Mouse (Mus musculus): ENCODE data around the gene Rtn3.
"Not testable (repeated sequence)": the region's sequence is repeated elsewhere in the genome, so short reads cannot be mapped to it uniquely, and the experiment has no call there.

The Rtn3 gene

GRCm38 (mm10) chr19:7482599-7483511 lies at the start of gene Rtn3:
Gene Rtn3 (minus strand): TSS chr19:7483281.
- in situ Hi-C loops (cut with MboI; ENCODE audit: low sequenced_read_pairs) = no loop called here

GRCm38 (mm10) chr19:7531906-7532305 lies 48.8 kb upstream of the Rtn3 start:
- in situ Hi-C loops (cut with MboI; ENCODE audit: low sequenced_read_pairs) = loop anchor here (10.0 kb wide), 1 partner anchor 63 kb away; no protein-coding TSS in a partner anchor

GRCm38 (mm10) chr19:7528639-7529428 lies 45.8 kb upstream of the Rtn3 start:
- in situ Hi-C loops (cut with MboI; ENCODE audit: low sequenced_read_pairs) = no loop called here

DNA sequence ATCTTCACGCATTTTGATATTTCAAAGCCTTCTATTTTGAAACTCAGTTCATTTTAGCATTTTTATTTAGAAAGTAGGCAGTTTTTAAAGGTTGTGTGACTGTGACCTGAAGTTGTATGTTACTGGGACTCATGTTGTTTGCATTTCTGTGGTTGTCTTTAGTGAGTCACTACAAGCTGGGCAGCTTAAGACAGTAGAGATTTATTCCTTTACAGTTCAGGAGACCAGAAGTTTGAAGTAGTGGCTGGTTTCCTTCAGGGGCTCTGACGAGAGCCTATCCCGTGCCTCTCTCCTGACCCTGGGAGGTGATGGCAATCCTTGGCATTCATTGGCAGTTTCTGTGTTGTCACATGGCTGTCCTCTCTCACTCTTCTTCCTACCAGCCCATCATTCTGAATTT lies 41.8 kb upstream of the Rtn3 start:
- in situ Hi-C loops (cut with MboI; ENCODE audit: low sequenced_read_pairs) = no loop called here

- in situ Hi-C loops (cut with MboI; ENCODE audit: low sequenced_read_pairs) = no loop called here
Observed at GRCm38 (mm10) chr19:7523781-7524180, 40.7 kb upstream of the Rtn3 start.

GRCm38 (mm10) chr19:7523292-7523691 lies 40.2 kb upstream of the Rtn3 start:
- in situ Hi-C loops (cut with MboI; ENCODE audit: low sequenced_read_pairs) = no loop called here

DNA sequence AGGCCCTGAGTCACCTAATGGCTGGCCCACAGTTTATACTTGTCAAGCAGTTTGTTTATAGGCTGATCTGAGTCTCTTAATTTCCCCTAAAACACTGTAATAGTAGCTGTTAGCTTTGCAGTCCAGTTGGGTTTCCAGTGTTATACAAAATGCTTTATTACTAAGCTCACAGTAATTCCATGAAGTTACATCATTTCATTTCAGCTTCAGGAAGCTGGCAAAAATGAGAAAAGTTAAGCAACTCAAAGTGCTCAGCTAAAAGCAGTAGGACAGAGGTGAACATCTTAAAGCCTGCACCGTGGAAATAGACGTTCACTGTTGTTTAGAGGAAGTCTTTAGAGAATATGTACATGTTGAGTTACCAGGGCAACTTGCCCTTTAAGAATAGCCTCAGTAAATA lies 39.8 kb upstream of the Rtn3 start:
- in situ Hi-C loops (cut with MboI; ENCODE audit: low sequenced_read_pairs) = no loop called here

DNA sequence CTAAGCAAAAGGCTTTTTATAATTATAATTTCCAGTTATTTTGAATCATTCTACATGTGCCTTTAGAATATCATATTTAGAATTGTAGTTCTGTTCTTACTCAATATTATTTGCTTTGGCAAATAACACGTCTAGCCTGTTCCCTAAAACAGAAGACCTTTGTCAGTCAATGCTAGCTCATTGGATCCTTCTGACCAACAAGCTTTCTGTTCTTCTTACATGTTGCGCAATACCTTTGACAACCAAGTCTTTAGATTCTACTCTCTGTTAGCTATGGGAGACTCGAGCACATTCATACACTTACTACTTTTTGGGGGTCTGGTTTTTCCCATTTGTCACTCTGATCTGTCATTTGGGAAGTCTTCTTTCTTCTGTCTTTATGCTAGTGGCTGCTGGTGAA lies 38.5 kb upstream of the Rtn3 start:
- in situ Hi-C loops (cut with MboI; ENCODE audit: low sequenced_read_pairs) = no loop called here

GRCm38 (mm10) chr19:7516437-7516836 lies 33.4 kb upstream of the Rtn3 start:
- in situ Hi-C loops (cut with MboI; ENCODE audit: low sequenced_read_pairs) = no loop called here

DNA sequence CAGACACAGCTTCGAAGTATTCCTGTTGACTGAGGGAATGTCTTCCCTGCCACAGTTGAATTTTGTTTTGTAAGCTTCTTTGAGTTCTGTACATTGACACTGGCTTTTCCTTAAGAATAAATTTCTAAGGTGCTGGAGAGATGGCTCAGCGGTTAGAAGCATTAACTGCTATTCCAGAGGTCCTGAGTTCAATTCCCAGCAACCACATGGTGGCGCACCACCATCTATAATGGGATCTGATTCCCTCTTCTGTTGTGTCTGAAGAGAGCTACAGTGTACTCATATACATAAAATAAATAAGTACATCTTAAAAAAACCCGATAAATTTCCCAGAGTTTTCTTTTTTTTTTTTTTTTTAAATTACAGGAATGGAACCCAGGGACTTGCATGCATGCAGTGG lies 24.9 kb upstream of the Rtn3 start:
- in situ Hi-C loops (cut with MboI; ENCODE audit: low sequenced_read_pairs) = no loop called here

- in situ Hi-C loops (cut with MboI; ENCODE audit: low sequenced_read_pairs) = no loop called here
Observed at GRCm38 (mm10) chr19:7506321-7506720, 23.2 kb upstream of the Rtn3 start.

- in situ Hi-C loops (cut with MboI; ENCODE audit: low sequenced_read_pairs) = no loop called here
Observed at GRCm38 (mm10) chr19:7502432-7502831, 19.4 kb upstream of the Rtn3 start.

GRCm38 (mm10) chr19:7500701-7501100 lies 17.6 kb upstream of the Rtn3 start:
- in situ Hi-C loops (cut with MboI; ENCODE audit: low sequenced_read_pairs) = no loop called here

DNA sequence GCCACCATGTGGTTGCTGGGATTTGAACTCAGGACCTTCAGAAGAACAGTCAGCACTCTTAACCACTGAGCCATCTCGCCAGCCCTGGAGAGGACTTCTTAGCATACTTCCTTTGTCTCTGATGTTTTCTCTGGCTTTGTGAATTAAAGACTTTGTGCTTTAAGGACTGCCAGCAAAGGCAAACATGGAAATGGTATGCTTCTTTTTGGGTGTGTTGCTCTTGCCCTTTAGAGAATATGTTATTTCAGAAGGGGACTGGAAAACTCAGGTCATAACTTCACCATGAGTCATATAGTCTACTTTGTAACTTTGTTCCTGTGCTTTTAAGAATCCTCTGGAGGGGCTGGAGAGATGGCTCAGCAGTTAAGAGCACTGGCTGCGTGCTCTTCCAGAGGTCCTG lies 15.7 kb upstream of the Rtn3 start:
- in situ Hi-C loops (cut with MboI; ENCODE audit: low sequenced_read_pairs) = no loop called here

- in situ Hi-C loops (cut with MboI; ENCODE audit: low sequenced_read_pairs) = not testable (repeated sequence)
Observed at GRCm38 (mm10) chr19:7496070-7496469, 13.0 kb upstream of the Rtn3 start.

DNA sequence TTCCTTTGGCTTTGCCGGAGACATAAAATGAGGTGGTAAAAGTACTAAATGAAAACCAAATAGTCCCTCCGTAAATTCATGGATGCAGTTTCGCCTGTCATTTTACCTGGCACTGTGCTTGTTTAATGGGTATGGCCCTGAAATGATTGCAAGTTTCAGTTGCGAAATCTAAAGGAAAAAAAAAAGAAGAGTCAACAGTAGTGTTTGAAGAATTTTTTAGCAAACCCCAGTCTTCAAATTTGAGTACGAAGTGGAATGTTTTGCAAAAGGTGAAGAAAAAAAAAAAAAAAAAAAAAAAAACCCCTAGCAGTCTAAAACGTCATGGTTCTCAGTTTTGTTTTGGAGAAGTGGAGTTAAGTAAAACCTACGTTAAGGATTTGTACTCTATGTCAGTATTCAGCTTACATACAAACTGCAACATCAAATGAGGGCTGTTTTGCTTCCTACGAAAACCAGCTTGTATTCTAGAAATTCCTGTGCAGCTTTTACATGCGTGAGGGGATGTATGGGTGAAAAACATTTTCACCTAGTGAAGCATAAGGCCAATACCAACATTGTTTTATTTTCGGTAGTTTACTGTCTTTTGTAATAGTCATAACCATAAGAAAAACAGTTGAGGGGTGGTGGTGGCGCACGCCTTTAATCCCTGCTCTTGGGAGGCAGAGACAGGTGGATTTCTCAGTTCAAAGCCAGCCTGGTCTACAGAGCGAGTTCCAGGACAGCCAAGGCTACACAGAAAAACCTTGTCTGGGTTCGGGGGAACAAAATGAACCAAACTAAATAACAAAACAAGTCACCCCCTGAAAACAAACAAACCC lies 12.3 kb upstream of the Rtn3 start:
- in situ Hi-C loops (cut with MboI; ENCODE audit: low sequenced_read_pairs) = no loop called here

DNA sequence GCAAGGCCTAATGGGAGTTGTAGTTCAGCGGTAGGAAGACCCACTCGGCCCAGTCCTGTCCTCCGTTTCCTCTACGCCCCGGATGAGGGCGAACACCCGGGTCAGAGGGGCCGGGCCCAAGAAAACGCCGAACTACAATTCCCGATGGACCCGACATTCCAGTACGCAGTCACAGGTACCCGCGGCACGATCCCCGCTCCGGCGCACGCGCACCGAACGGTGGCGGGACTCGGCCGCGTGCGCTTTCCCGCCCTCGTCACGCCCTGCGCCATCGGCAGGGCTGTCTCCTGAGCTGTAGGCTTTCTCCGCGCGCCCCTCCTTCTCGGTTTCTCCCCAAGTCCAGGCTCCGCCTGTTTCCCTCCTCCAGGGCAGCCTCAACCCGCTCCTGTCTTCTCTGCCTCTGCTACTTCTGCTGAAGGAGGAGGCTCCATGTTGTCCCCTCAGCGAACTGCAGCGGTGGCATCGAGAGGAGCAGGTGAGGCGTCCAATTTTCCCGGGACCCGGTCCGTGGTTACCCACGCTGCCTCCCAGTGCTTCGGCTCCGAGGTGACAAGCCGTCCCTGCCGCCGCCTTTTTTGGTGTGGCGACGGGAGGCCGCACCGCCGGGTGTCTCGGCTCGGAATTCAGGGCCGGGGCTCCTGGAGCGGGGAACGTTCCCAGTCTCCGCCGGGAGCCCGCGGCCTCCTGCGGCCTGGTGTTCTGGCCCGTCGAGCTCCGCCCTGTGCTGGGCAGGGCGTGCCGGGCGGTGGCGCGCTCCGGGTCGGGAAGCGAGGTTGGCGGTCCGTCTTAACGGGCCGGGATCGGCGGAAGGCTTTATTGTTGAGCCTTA lies 11.3 kb upstream of the Rtn3 start:
- in situ Hi-C loops (cut with MboI; ENCODE audit: low sequenced_read_pairs) = no loop called here

DNA sequence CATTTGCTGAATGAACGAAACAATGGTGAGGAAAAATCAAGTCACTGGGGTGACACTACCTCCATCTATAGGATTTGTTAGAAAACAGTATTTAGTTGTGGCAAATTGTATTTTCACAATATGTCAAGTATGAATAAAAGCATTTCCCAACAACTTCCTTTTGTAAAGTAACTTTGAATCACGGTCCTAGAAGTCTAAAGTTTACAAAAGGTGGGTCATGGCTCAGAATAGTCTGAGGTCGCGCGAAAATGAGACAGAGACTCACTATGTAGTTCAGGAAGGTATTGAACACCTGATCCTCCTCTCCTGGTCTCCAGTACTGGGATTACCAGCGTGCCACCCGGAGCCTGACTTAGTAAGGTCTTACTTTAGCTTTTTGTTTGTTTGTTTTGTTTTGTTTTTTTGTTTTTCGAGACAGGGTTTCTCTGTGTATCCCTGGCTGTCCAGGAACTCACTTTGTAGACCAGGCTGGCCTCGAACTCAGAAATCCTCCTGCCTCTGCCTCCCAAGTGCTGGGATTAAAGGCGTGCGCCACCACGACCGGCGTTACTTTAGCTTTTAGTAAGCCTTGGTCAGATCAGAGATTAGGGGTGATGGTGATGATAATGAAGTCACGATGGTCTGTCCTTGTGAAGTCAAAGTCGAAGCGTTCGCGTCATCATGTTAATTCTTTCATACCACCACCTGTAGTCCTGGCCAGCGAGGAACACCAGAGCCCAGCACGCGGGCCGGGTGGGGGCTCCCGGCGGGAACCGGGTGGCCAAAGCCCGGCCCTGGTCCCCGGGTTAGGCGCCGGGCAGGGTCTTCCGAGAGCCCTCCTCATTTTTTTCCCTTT lies 10.5 kb upstream of the Rtn3 start, which contains the start of gene Atl3:
Gene Atl3, plus strand, starts transcription at position 689 of the 835 bp plus-strand sequence.
- in situ Hi-C loops (cut with MboI; ENCODE audit: low sequenced_read_pairs) = no loop called here

- in situ Hi-C loops (cut with MboI; ENCODE audit: low sequenced_read_pairs) = no loop called here
Observed at GRCm38 (mm10) chr19:7492682-7493081, 9.6 kb upstream of the Rtn3 start.

Measured in CH12F3 (cell line).